Mouse (Mus musculus) C2C12 (cell line): ENCODE measurements around the gene Fcho2. TPM values are rescaled to one million over a fixed set of nuclear protein-coding genes. Genes with fewer than 3 reads are reported as not detected.

ENCODE experiments used
- H3K27me3 ChIP-seq: one replicate; pipeline ENCODE4 v1.6.1; 2011; ENCODE audit not compliant: control insufficient read depth, insufficient read depth, insufficient read length
- H3K36me3 ChIP-seq: one replicate; pipeline ENCODE4 v1.6.1; 2011; ENCODE audit not compliant: control insufficient read depth, insufficient read depth
- H3K4me3 ChIP-seq: one replicate; pipeline ENCODE4 v1.5.1; 2011; ENCODE audit warnings: mild to moderate bottlenecking, control low read depth; ENCODE audit not compliant: poor library complexity, insufficient read depth, severe bottlenecking
- H3K79me2 ChIP-seq: one replicate; pipeline ENCODE4 v1.6.1; 2011; ENCODE audit not compliant: control insufficient read depth, insufficient read depth
- H3K79me3 ChIP-seq: one replicate; pipeline ENCODE4 v1.6.1; 2011; ENCODE audit warnings: low read depth, control low read depth
- H3ac ChIP-seq: one replicate; pipeline ENCODE3; 2011; ENCODE audit warnings: low read depth; ENCODE audit not compliant: control insufficient read depth, insufficient read length
- CEBPB ChIP-seq: IDR thresholded peaks from one replicate; pipeline ENCODE4 v1.6.1; 2011; ENCODE audit warnings: low read depth, mild to moderate bottlenecking, control low read depth, moderate library complexity
- CTCF ChIP-seq: IDR thresholded peaks from one replicate; pipeline ENCODE4 v1.5.1; 2011; ENCODE audit not compliant: control insufficient read depth, insufficient read depth, insufficient read length
- FOSL1 ChIP-seq: IDR thresholded peaks from one replicate; pipeline ENCODE4 v1.8.0; 2011; ENCODE audit warnings: mild to moderate bottlenecking, low read length; ENCODE audit not compliant: poor library complexity, insufficient read depth, severe bottlenecking
- MAX ChIP-seq: IDR thresholded peaks from one replicate; pipeline ENCODE4 v1.6.1; 2011; ENCODE audit warnings: mild to moderate bottlenecking, control low read depth
- MYOD1 ChIP-seq: IDR thresholded peaks from one replicate; pipeline ENCODE4 v1.6.1; 2011; ENCODE audit warnings: low read depth; ENCODE audit not compliant: control insufficient read depth, insufficient read length
- MYOG ChIP-seq: IDR thresholded peaks from one replicate; pipeline ENCODE4 v1.6.1; 2011; ENCODE audit not compliant: control insufficient read depth, insufficient read length; ENCODE audit errors: extremely low read depth
- USF1 ChIP-seq: IDR thresholded peaks from one replicate; pipeline ENCODE4 v1.6.1; 2011; ENCODE audit warnings: low read depth, mild to moderate bottlenecking, control low read depth, moderate library complexity
- polyA plus RNA-seq: library from polyadenylated mRNA; unstranded; fragments of >200 nt; fragmentation: generic; extraction: Trizol; gene quantifications from one replicate; pipeline ENCODE4 v1.2.1, GENCODE M21; 2012; ENCODE audit warnings: missing spikeins

Fcho2 gene
- polyA plus RNA-seq, 1 experiment, result 3.1 TPM

DNA sequence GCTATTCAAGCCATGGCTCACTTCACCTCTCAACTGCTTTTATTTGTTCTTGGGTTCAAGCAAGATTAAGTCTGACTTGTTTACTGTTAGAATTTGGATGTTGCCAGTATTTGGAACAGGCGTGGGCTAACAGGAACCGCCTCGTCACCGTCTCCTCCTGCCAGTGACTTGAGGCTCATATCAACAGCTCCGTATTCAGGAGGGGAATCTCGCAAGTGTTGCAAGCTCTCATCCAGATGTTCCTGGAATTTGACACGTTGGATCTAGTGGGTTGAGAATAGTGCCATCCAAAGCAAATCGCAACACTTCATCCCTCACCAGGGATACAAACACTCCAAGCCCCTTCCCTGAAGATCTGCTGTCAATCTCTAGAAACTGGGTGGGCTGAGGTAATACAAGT, 105.0 kb downstream of the Fcho2 start:
- Histone ChIP-seq H3K79me2 (no peaks in the 10 kb centered on the region), H3ac (no peak overlapping the region), H3K79me3 (no peaks in the 10 kb centered on the region), H3K36me3 (no peaks in the 10 kb centered on the region), H3K4me3 (no peak overlapping the region), H3K27me3 (no peaks in the 10 kb centered on the region)
- TF ChIP-seq MYOD1 (no peak), USF1 (no peak), CTCF (no peak), CEBPB (no peak)

DNA sequence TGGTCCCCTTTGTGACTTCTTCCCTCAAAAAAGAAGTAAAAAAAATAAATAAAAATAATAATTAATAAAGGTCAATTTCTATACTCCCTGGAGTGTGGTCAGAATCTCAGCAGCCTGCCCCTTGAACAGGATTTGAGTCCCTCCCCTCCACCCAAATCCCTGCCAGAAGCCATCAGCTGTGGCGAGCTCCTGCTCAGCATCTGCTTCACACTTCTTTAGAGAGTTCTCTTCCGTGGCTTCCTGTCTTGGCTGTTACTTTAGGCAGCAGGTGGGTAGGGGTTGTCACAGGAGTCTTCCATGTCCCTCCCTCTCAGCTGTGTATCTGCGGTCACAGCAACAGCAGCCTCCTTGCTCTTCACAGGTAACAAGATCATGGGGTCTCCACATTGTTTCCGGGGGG, 109.7 kb downstream of the Fcho2 start:
- TF ChIP-seq MYOD1 (no peak), FOSL1 (no peak), USF1 (no peak), MYOG (no peak), CEBPB (no peak), CTCF (no peak), MAX (no peak)
- no peaks in the 10 kb centered on the region for H3K36me3 ChIP-seq
- H3K79me3 ChIP-seq, result no peaks in the 10 kb centered on the region
- no peaks in the 10 kb centered on the region for H3K27me3 ChIP-seq
- H3K79me2 ChIP-seq, result no peaks in the 10 kb centered on the region
- H3ac ChIP-seq, result no peak overlapping the region
- H3K4me3 ChIP-seq, result no peak overlapping the region

DNA sequence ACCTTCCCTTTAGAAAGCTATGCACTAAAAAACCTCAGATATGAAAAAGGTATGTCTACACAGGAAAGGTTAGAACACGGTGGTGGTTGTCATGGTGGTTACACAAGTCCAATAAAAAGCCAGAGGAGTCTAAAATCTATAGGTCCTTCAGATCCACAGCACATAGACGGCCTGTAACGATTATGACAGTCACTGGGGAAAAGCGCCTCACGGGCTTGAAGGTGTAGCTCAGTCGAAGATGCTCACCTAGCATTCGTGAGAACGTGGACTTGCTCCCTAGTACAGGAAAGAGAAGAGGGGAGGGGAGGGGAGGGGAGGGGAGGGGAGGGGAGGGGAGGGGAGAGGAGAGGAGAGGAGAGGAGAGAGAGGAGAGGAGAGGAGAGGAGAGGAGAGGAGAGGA, 111.5 kb downstream of the Fcho2 start:
- Histone ChIP-seq H3K27me3 (no peaks in the 10 kb centered on the region), H3ac (no peak overlapping the region), H3K36me3 (no peaks in the 10 kb centered on the region), H3K79me2 (no peaks in the 10 kb centered on the region), H3K4me3 (no peak overlapping the region), H3K79me3 (no peaks in the 10 kb centered on the region)
- TF ChIP-seq MYOD1, result no peak
- TF ChIP-seq CEBPB, result no peak
- no peak for TF ChIP-seq MAX
- TF ChIP-seq FOSL1, result no peak
- TF ChIP-seq USF1, result no peak

GRCm38 (mm10) chr13:98702361-98702760, 112.9 kb downstream of the Fcho2 start:
- Histone ChIP-seq H3K36me3 (no peaks in the 10 kb centered on the region), H3K79me2 (no peaks in the 10 kb centered on the region), H3ac (no peak overlapping the region), H3K4me3 (no peak overlapping the region), H3K27me3 (no peaks in the 10 kb centered on the region), H3K79me3 (no peaks in the 10 kb centered on the region)
- no peak for TF ChIP-seq FOSL1

- Histone ChIP-seq H3K27me3 (no peaks in the 10 kb centered on the region), H3K79me2 (no peaks in the 10 kb centered on the region), H3K36me3 (no peaks in the 10 kb centered on the region), H3K79me3 (no peaks in the 10 kb centered on the region), H3ac (no peak overlapping the region), H3K4me3 (no peak overlapping the region)
- TF ChIP-seq MAX (no peak), CEBPB (no peak), MYOG (no peak), MYOD1 (no peak), CTCF (no peak), FOSL1 (no peak), USF1 (no peak)
These were observed 114.0 kb downstream of the Fcho2 start for GRCm38 (mm10) chr13:98701309-98701675.

- Histone ChIP-seq H3K27me3 (no peaks in the 10 kb centered on the region), H3ac (no peak overlapping the region), H3K4me3 (no peak overlapping the region), H3K79me2 (no peaks in the 10 kb centered on the region), H3K79me3 (no peaks in the 10 kb centered on the region), H3K36me3 (no peaks in the 10 kb centered on the region)
- TF ChIP-seq MYOD1, result no peak
These were observed 114.5 kb downstream of the Fcho2 start for GRCm38 (mm10) chr13:98700661-98701308.
